Mouse (Mus musculus) forebrain, embryonic 10.5 days (tissue): ENCODE measurements at regions not wholly inside any gene's neighbourhood (a gene's known extent, or its start where the extent isn't known, plus 50 kb on each side); places are given as distances from the start of the nearest gene placed in this dataset.

Source experiments
- DNase-seq: peaks from one replicate; pipeline ENCODE4 v3.0.0-alpha.2; 2017; ENCODE audit warnings: low spot score; ENCODE audit errors: extremely low spot score
- H3K27ac ChIP-seq: fragments of 300-500 bp; sonication (generic); 2 replicates; pipeline ENCODE4 v1.5.1; 2016; ENCODE audit warnings: mild to moderate bottlenecking
- H3K27me3 ChIP-seq: fragments of 300-500 bp; sonication (generic); 2 replicates; pipeline ENCODE4 v1.6.1; 2016; ENCODE audit warnings: mild to moderate bottlenecking; ENCODE audit not compliant: poor library complexity, severe bottlenecking
- H3K36me3 ChIP-seq: fragments of 300-500 bp; sonication (generic); replicated peaks from 2 replicates; pipeline ENCODE4 v1.6.1; 2016; ENCODE audit warnings: mild to moderate bottlenecking, moderate library complexity
- H3K4me1 ChIP-seq: fragments of 300-500 bp; sonication (generic); 2 replicates; pipeline ENCODE4 v1.6.1; 2016
- H3K4me3 ChIP-seq: fragments of 300-500 bp; sonication (generic); 2 replicates; pipeline ENCODE4 v1.5.1; 2016; ENCODE audit warnings: mild to moderate bottlenecking, moderate library complexity
- H3K9me3 ChIP-seq: fragments of 300-500 bp; sonication (generic); 2 replicates; pipeline ENCODE4 v1.6.1; 2016; ENCODE audit warnings: mild to moderate bottlenecking, moderate library complexity
- WGBS: fragments of 180-500 bp; shearing (Covaris S2); methylation state at CpG from one replicate; pipeline ENCODE4 v1.1.7; 2016; 5-methylcytosine and 5-hydroxymethylcytosine counted together

- H3K27me3 ChIP-seq, result peaks cover 24% of the 10 kb centered on the region
- WGBS, result 89% methylated on average over 5 of the region's 5 CpGs
- H3K4me3 ChIP-seq, result no peak overlapping the region
- H3K27ac ChIP-seq, result peak overlapping the region; percentile 40; the same call in 1 of the 2 replicates
- H3K4me1 ChIP-seq, result peaks cover 31% of the 10 kb centered on the region
- DNase-seq, result no peak
- H3K9me3 ChIP-seq, result no peaks in the 10 kb centered on the region
- no peaks in the 10 kb centered on the region for H3K36me3 ChIP-seq
These were observed 86.2 kb upstream of the Ccnd1 start for GRCm38 (mm10) chr7:145026014-145026285.

GRCm38 (mm10) chr7:145025186-145026013, 85.7 kb upstream of the Ccnd1 start:
- no peaks in the 10 kb centered on the region for H3K36me3 ChIP-seq
- peaks cover 25% of the 10 kb centered on the region for H3K4me1 ChIP-seq
- no peak overlapping the region for H3K4me3 ChIP-seq
- 71% methylated on average over 6 of the region's 6 CpGs for WGBS
- peak overlapping the region; percentile 40; the same call in 1 of the 2 replicates for H3K27ac ChIP-seq
- peaks cover 24% of the 10 kb centered on the region for H3K27me3 ChIP-seq
- no peaks in the 10 kb centered on the region for H3K9me3 ChIP-seq
- no peak for DNase-seq

- H3K27me3 ChIP-seq, result peaks cover 17% of the 10 kb centered on the region
- H3K4me3 ChIP-seq, result no peak overlapping the region
- peaks cover 18% of the 10 kb centered on the region; the same call in 1 of the 2 replicates for H3K4me1 ChIP-seq
- H3K9me3 ChIP-seq, result no peaks in the 10 kb centered on the region
- 0 out of 2 replicates have a peak overlapping the region, but pooled peaks have one; percentile 37 for H3K27ac ChIP-seq
- no peak for DNase-seq
- 86% methylated on average over 2 of the region's 2 CpGs for WGBS
- H3K36me3 ChIP-seq, result no peaks in the 10 kb centered on the region
These were observed 84.9 kb upstream of the Ccnd1 start for GRCm38 (mm10) chr7:145024651-145025050.

GRCm38 (mm10) chr7:145019137-145019536, 79.4 kb upstream of the Ccnd1 start:
- H3K27me3 ChIP-seq, result peaks cover 8% of the 10 kb centered on the region; the same call in 1 of the 2 replicates
- H3K9me3 ChIP-seq, result no peaks in the 10 kb centered on the region
- H3K4me1 ChIP-seq, result peaks cover 14% of the 10 kb centered on the region
- no peak for DNase-seq
- H3K27ac ChIP-seq, result no peak overlapping the region
- H3K4me3 ChIP-seq, result no peak overlapping the region
- H3K36me3 ChIP-seq, result no peaks in the 10 kb centered on the region
- WGBS, result 69% methylated on average over 2 of the region's 2 CpGs

- WGBS, result 95% methylated on average over 3 of the region's 3 CpGs
- Histone ChIP-seq H3K36me3 (no peaks in the 10 kb centered on the region), H3K27me3 (peaks cover 12% of the 10 kb centered on the region; the same call in 1 of the 2 replicates), H3K9me3 (no peaks in the 10 kb centered on the region), H3K4me1 (peaks cover 14% of the 10 kb centered on the region), H3K4me3 (no peak overlapping the region), H3K27ac (no peak overlapping the region)
- no peak for DNase-seq
These were observed 78.4 kb upstream of the Ccnd1 start for GRCm38 (mm10) chr7:145018149-145018548.

- H3K27me3 ChIP-seq, result peaks cover 12% of the 10 kb centered on the region; the same call in 1 of the 2 replicates
- peaks cover 22% of the 10 kb centered on the region for H3K4me1 ChIP-seq
- 44% methylated on average over 22 of the region's 22 CpGs for WGBS
- no peaks in the 10 kb centered on the region for H3K9me3 ChIP-seq
- peak overlapping the region; percentile 81 for H3K27ac ChIP-seq
- H3K36me3 ChIP-seq, result no peaks in the 10 kb centered on the region
- no peak overlapping the region for H3K4me3 ChIP-seq
- no peak for DNase-seq
These were observed 75.8 kb upstream of the Ccnd1 start for GRCm38 (mm10) chr7:145015463-145016085.

DNA sequence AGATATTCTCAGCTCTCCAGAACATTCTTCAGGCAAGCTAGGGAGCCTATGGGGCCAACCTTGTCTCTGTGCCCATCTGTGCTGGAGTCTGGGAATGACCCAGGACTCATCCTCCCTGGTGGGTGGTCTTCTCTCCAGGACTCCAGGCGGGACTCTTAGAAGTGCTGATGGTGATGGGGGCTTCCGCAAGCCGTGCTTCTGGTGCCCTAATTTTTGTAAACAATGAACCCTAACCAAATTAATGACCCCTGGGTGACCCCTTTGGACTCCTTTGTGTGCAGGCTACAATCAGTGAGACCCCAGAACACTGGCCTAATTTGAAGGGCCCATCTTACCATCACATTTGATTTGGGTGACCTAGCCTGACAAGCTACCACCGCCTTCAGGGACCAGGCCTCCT, 71.0 kb upstream of the Ccnd1 start:
- no peak for DNase-seq
- Histone ChIP-seq H3K4me3 (no peak overlapping the region), H3K27me3 (peaks cover 10% of the 10 kb centered on the region; the same call in 1 of the 2 replicates), H3K36me3 (no peaks in the 10 kb centered on the region), H3K4me1 (peaks cover 22% of the 10 kb centered on the region), H3K9me3 (no peaks in the 10 kb centered on the region), H3K27ac (0 out of 2 replicates have a peak overlapping the region, but pooled peaks have one; percentile 26)
- WGBS, result 56% methylated on average over 4 of the region's 4 CpGs

DNA sequence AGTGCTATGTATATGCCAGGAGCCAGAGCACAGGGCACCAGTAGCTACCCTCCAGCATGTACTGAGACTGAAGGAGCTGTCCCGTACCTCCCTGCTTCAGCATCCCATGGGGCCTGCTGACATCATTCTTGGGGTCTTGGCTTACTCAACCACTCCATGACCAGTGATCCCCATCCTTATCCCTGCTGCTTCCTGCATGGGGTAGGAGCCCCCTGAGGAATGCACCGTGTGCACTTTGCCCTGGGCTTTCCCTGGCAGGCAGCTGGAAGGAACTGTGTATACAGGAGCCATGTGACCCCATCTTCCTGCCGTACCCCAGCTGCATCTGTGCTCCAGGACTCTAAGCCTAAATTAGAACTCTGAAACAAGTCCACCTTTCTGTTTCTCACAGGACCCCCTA, 70.3 kb upstream of the Ccnd1 start:
- 70% methylated on average over 3 of the region's 3 CpGs for WGBS

DNA sequence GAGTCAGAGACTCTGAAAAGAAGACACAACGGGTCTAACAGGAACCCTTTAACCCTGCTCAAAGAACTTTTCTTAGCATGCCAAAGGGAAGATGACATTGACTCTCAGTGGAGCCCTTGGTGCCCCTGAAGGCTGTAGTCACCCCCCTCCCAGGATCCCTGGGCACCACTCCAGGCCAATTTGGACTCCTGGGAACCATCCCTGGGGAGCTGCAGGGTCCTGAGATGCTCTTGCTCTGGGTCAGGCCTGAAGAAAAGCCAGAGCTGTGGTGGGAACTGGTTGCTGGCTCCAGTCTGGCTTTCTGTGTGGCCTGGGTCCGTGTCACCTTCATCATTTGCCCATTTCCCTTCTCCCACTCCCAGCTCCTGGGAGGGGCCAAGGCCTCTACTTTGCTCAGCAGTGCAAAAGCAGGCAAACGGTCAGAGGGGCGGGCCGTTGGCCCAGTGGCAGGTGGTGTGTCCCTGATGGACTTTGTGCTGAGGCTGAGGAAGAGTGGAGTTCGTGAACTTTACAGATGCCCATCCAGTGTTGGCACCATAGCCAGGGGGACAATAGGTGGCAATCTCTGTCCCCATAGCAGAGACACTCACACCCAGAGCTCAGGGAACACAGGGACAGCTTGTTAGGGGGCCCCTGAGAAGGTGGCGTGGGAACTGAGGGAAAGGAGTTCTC, 69.1 kb upstream of the Ccnd1 start:
- Histone ChIP-seq H3K4me1 (peaks cover 19% of the 10 kb centered on the region), H3K36me3 (no peaks in the 10 kb centered on the region), H3K9me3 (no peaks in the 10 kb centered on the region), H3K4me3 (no peak overlapping the region), H3K27ac (no peak overlapping the region), H3K27me3 (0 out of 2 replicates have a peak, but pooled peaks cover under 1% of the 10 kb centered on the region)
- DNase-seq, result no peak
- 83% methylated on average over 7 of the region's 7 CpGs for WGBS

More for the DNA sequence above, 70.3 kb upstream of the Ccnd1 start:
- no peak for DNase-seq
- no peak overlapping the region for H3K27ac ChIP-seq
- H3K36me3 ChIP-seq, result no peaks in the 10 kb centered on the region
- no peak overlapping the region for H3K4me3 ChIP-seq
- H3K4me1 ChIP-seq, result peaks cover 20% of the 10 kb centered on the region
- H3K27me3 ChIP-seq, result peaks cover 9% of the 10 kb centered on the region; the same call in 1 of the 2 replicates
- no peaks in the 10 kb centered on the region for H3K9me3 ChIP-seq

GRCm38 (mm10) chr7:145007216-145007615, 67.5 kb upstream of the Ccnd1 start:
- no peaks in the 10 kb centered on the region for H3K9me3 ChIP-seq
- DNase-seq, result no peak
- no peak overlapping the region for H3K4me3 ChIP-seq
- H3K4me1 ChIP-seq, result peaks cover 19% of the 10 kb centered on the region
- H3K27ac ChIP-seq, result no peak overlapping the region
- 91% methylated on average over 2 of the region's 2 CpGs for WGBS
- no peaks in the 10 kb centered on the region for H3K36me3 ChIP-seq
- H3K27me3 ChIP-seq, result no peaks in the 10 kb centered on the region

- no peaks in the 10 kb centered on the region for H3K27me3 ChIP-seq
- H3K4me3 ChIP-seq, result no peak overlapping the region
- WGBS, result 78% methylated on average over 4 of the region's 4 CpGs
- H3K9me3 ChIP-seq, result no peaks in the 10 kb centered on the region
- H3K36me3 ChIP-seq, result no peaks in the 10 kb centered on the region
- H3K4me1 ChIP-seq, result peaks cover 12% of the 10 kb centered on the region; the same call in 1 of the 2 replicates
- no peak for DNase-seq
- H3K27ac ChIP-seq, result 0 out of 2 replicates have a peak overlapping the region, but pooled peaks have one; percentile 2
These were observed 61.9 kb upstream of the Ccnd1 start for GRCm38 (mm10) chr7:145001503-145002084.

GRCm38 (mm10) chr7:144999741-145000140, 60.0 kb upstream of the Ccnd1 start:
- no peak overlapping the region for H3K4me3 ChIP-seq
- no peaks in the 10 kb centered on the region for H3K36me3 ChIP-seq
- H3K4me1 ChIP-seq, result peaks cover 7% of the 10 kb centered on the region; the same call in 1 of the 2 replicates
- H3K27ac ChIP-seq, result no peak overlapping the region
- no peaks in the 10 kb centered on the region for H3K27me3 ChIP-seq
- no peak for DNase-seq
- WGBS, result 78% methylated on average over 3 of the region's 3 CpGs
- H3K9me3 ChIP-seq, result no peaks in the 10 kb centered on the region
